Mouse (Mus musculus) midbrain, embryonic 13.5 days (tissue): ENCODE measurements around the gene Gpsm1. TPM values are rescaled to one million over a fixed set of nuclear protein-coding genes. Genes with fewer than 3 reads are reported as not detected.
"Not testable (repeated sequence)": the region's sequence is repeated elsewhere in the genome, so short reads cannot be mapped to it uniquely, and the experiment has no call there.

Source experiments
- ATAC-seq: fragments of 200-750 bp; cut with Nextera tagmentation; 2 replicates; pipeline ENCODE4 v1.8.0; 2017; ENCODE audit warnings: mild to moderate bottlenecking, moderate TSS enrichment, moderate library complexity
- H3K27ac ChIP-seq: fragments of 300-500 bp; sonication (generic); 2 replicates; pipeline ENCODE4 v1.5.1; 2015; ENCODE audit warnings: inconsistent platforms, mild to moderate bottlenecking, moderate library complexity
- H3K27me3 ChIP-seq: fragments of 300-500 bp; sonication (generic); 2 replicates; pipeline ENCODE4 v1.6.1; 2015; ENCODE audit warnings: mild to moderate bottlenecking, inconsistent platforms
- H3K36me3 ChIP-seq: fragments of 300-500 bp; sonication (generic); 2 replicates; pipeline ENCODE4 v1.6.1; 2015; ENCODE audit warnings: mild to moderate bottlenecking, inconsistent platforms
- H3K4me1 ChIP-seq: fragments of 300-500 bp; sonication (generic); replicated peaks from 2 replicates; pipeline ENCODE4 v1.6.1; 2015; ENCODE audit warnings: inconsistent platforms
- H3K4me2 ChIP-seq: fragments of 300-500 bp; sonication (generic); replicated peaks from 2 replicates; pipeline ENCODE4 v1.6.1; 2015; ENCODE audit warnings: moderate library complexity, mild to moderate bottlenecking, inconsistent platforms
- H3K4me3 ChIP-seq: fragments of 300-500 bp; sonication (generic); replicated peaks from 2 replicates; pipeline ENCODE4 v1.5.1; 2015; ENCODE audit warnings: mild to moderate bottlenecking, inconsistent platforms
- H3K9ac ChIP-seq: fragments of 300-500 bp; sonication (generic); replicated peaks from 2 replicates; pipeline ENCODE4 v1.6.1; 2015; ENCODE audit warnings: mild to moderate bottlenecking, inconsistent platforms
- H3K9me3 ChIP-seq: fragments of 300-500 bp; sonication (generic); 2 replicates; pipeline ENCODE4 v1.6.1; 2016; ENCODE audit warnings: mild to moderate bottlenecking, inconsistent platforms
- WGBS: fragments of 180-500 bp; shearing (Covaris S2); methylation state at CpG from one replicate; pipeline ENCODE4 v1.1.7; 2015; 5-methylcytosine and 5-hydroxymethylcytosine counted together
- polyA plus RNA-seq: library from polyadenylated mRNA; unstranded; fragments of >200 nt; fragmentation: Nextera tagmentation; extraction: Ambion mirVana; gene quantifications from 2 replicates; pipeline ENCODE4 v1.2.1, GENCODE M21; 2015

Gene Gpsm1
- polyA plus RNA-seq, 1 experiment from 2014 or later: 162 TPM

- Histone ChIP-seq H3K9me3 (no peaks in the 10 kb centered on the region), H3K27ac (no peak overlapping the region), H3K27me3 (no peaks in the 10 kb centered on the region), H3K4me3 (no peak overlapping the region), H3K36me3 (peaks cover 55% of the 10 kb centered on the region), H3K4me2 (no peak overlapping the region), H3K9ac (no peak overlapping the region), H3K4me1 (no peaks in the 10 kb centered on the region)
- WGBS: 92% methylated on average over 5 of the region's 5 CpGs
- ATAC-seq: no peak
These were observed 47.7 kb downstream of the Gpsm1 start for GRCm38 (mm10) chr2:26362991-26363390.

- no peak for ATAC-seq
- no peak overlapping the region for H3K9ac ChIP-seq
- H3K4me1 ChIP-seq: no peaks in the 10 kb centered on the region
- H3K4me3 ChIP-seq: no peak overlapping the region
- no peak overlapping the region for H3K27ac ChIP-seq
- H3K9me3 ChIP-seq: no peaks in the 10 kb centered on the region
- 90% methylated on average over 5 of the region's 5 CpGs for WGBS
- no peaks in the 10 kb centered on the region for H3K27me3 ChIP-seq
- peaks cover 60% of the 10 kb centered on the region for H3K36me3 ChIP-seq
- H3K4me2 ChIP-seq: no peak overlapping the region
These were observed 48.2 kb downstream of the Gpsm1 start for GRCm38 (mm10) chr2:26363481-26363880.

GRCm38 (mm10) chr2:26364738-26365465, 49.6 kb downstream of the Gpsm1 start:
- Histone ChIP-seq H3K9me3 (no peaks in the 10 kb centered on the region), H3K4me3 (no peak overlapping the region), H3K27ac (no peak overlapping the region), H3K4me1 (no peaks in the 10 kb centered on the region), H3K36me3 (peaks cover 74% of the 10 kb centered on the region), H3K4me2 (no peak overlapping the region), H3K27me3 (no peaks in the 10 kb centered on the region), H3K9ac (no peak overlapping the region)
- WGBS: 89% methylated on average over 10 of the region's 10 CpGs
- no peak for ATAC-seq

GRCm38 (mm10) chr2:26367911-26368310, 52.6 kb downstream of the Gpsm1 start:
- no peak overlapping the region for H3K9ac ChIP-seq
- H3K36me3 ChIP-seq: peaks cover 97% of the 10 kb centered on the region
- WGBS: 95% methylated on average over 6 of the region's 6 CpGs
- H3K9me3 ChIP-seq: no peaks in the 10 kb centered on the region
- no peak for ATAC-seq
- H3K4me2 ChIP-seq: no peak overlapping the region
- no peak overlapping the region for H3K27ac ChIP-seq
- no peaks in the 10 kb centered on the region for H3K4me1 ChIP-seq
- no peak overlapping the region for H3K4me3 ChIP-seq
- no peaks in the 10 kb centered on the region for H3K27me3 ChIP-seq

GRCm38 (mm10) chr2:26368572-26368971, 53.3 kb downstream of the Gpsm1 start:
- Histone ChIP-seq H3K9me3 (no peaks in the 10 kb centered on the region), H3K9ac (no peak overlapping the region), H3K27ac (no peak overlapping the region), H3K36me3 (peaks cover 97% of the 10 kb centered on the region), H3K27me3 (no peaks in the 10 kb centered on the region), H3K4me3 (no peak overlapping the region), H3K4me1 (no peaks in the 10 kb centered on the region), H3K4me2 (no peak overlapping the region)
- 91% methylated on average over 1 of the region's 1 CpGs for WGBS
- ATAC-seq: no peak

GRCm38 (mm10) chr2:26372396-26372795, 57.1 kb downstream of the Gpsm1 start:
- Histone ChIP-seq H3K4me1 (no peaks in the 10 kb centered on the region), H3K4me3 (no peak overlapping the region), H3K36me3 (peaks cover 97% of the 10 kb centered on the region), H3K27me3 (no peaks in the 10 kb centered on the region), H3K4me2 (no peak overlapping the region), H3K27ac (no peak overlapping the region), H3K9ac (no peak overlapping the region; the same call in 1 of the 2 replicates), H3K9me3 (no peaks in the 10 kb centered on the region)
- no peak for ATAC-seq
- 95% methylated on average over 8 of the region's 8 CpGs for WGBS

GRCm38 (mm10) chr2:26380131-26380771, 64.9 kb downstream of the Gpsm1 start, which contains the start of gene Snapc4:
Gene Snapc4 (minus strand): TSS chr2:26380653.
- peak within 1 kb of the TSS; percentile 89 for H3K9ac ChIP-seq
- WGBS: under 1% methylated on average over 38 of the region's 38 CpGs
- H3K27ac ChIP-seq: peak within 1 kb of the TSS; percentile 61; the same call in 1 of the 2 replicates

GRCm38 (mm10) chr2:26380871-26381270, 65.6 kb downstream of the Gpsm1 start:
- peak; percentile 28; the same call in 1 of the 2 replicates for ATAC-seq
- Histone ChIP-seq H3K9ac (peak overlapping the region; percentile 89), H3K36me3 (peaks cover 71% of the 10 kb centered on the region), H3K4me3 (peak overlapping the region; percentile 81), H3K4me2 (peak overlapping the region; percentile 93), H3K4me1 (peaks cover 22% of the 10 kb centered on the region)
- not testable (repeated sequence) for H3K9me3 ChIP-seq, H3K27me3 ChIP-seq, H3K27ac ChIP-seq
- WGBS: 29% methylated on average over 6 of the region's 6 CpGs

More at GRCm38 (mm10) chr2:26380131-26380771, 64.9 kb downstream of the Gpsm1 start, which contains the start of gene Snapc4:
- Histone ChIP-seq H3K4me3 (peak within 1 kb of the TSS; percentile 81), H3K9me3 (no peaks in the 10 kb centered on the region), H3K4me2 (peak within 1 kb of the TSS; percentile 93), H3K4me1 (peaks cover 22% of the 10 kb centered on the region), H3K27me3 (no peaks in the 10 kb centered on the region), H3K36me3 (peaks cover 71% of the 10 kb centered on the region)
- peak; percentile 99 for ATAC-seq

GRCm38 (mm10) chr2:26387713-26388112, 72.4 kb downstream of the Gpsm1 start:
- peaks cover 75% of the 10 kb centered on the region for H3K36me3 ChIP-seq
- H3K4me2 ChIP-seq: peak overlapping the region; percentile 97
- no peak for ATAC-seq
- no peaks in the 10 kb centered on the region for H3K9me3 ChIP-seq
- no peaks in the 10 kb centered on the region for H3K27me3 ChIP-seq
- no peak overlapping the region for H3K27ac ChIP-seq
- peak overlapping the region; percentile 98 for H3K4me3 ChIP-seq
- H3K4me1 ChIP-seq: peaks cover 24% of the 10 kb centered on the region
- H3K9ac ChIP-seq: peak overlapping the region; percentile 96; the same call in 1 of the 2 replicates
- WGBS: 95% methylated on average over 3 of the region's 3 CpGs

GRCm38 (mm10) chr2:26388682-26389153, 73.4 kb downstream of the Gpsm1 start:
- peak; percentile 73 for ATAC-seq
- Histone ChIP-seq H3K4me2 (peak overlapping the region; percentile 97), H3K9me3 (no peaks in the 10 kb centered on the region), H3K27ac (peak overlapping the region; percentile 75), H3K36me3 (peaks cover 75% of the 10 kb centered on the region), H3K4me1 (peaks cover 24% of the 10 kb centered on the region), H3K27me3 (no peaks in the 10 kb centered on the region), H3K9ac (peak overlapping the region; percentile 96), H3K4me3 (peak overlapping the region; percentile 98)
- under 1% methylated on average over 40 of the region's 45 CpGs for WGBS

GRCm38 (mm10) chr2:26389154-26389690, 73.9 kb downstream of the Gpsm1 start, which contains the start of the genes Entr1 and Pmpca:
Gene Entr1 (minus strand): TSS chr2:26389316.
Gene Pmpca (plus strand): TSS chr2:26389339.
- peaks cover 24% of the 10 kb centered on the region for H3K4me1 ChIP-seq
- peaks cover 75% of the 10 kb centered on the region for H3K36me3 ChIP-seq
- peak within 1 kb of the TSS; percentile 75 for H3K27ac ChIP-seq
- ATAC-seq: peak; percentile 95
- H3K9me3 ChIP-seq: no peaks in the 10 kb centered on the region
- H3K4me2 ChIP-seq: peak within 1 kb of the TSS; percentile 97
- H3K9ac ChIP-seq: peak within 1 kb of the TSS; percentile 96
- H3K4me3 ChIP-seq: peak within 1 kb of the TSS; percentile 98
- H3K27me3 ChIP-seq: no peaks in the 10 kb centered on the region
- WGBS: under 1% methylated on average over 59 of the region's 60 CpGs

GRCm38 (mm10) chr2:26390954-26391353, 75.6 kb downstream of the Gpsm1 start:
- H3K4me3 ChIP-seq: no peak overlapping the region
- ATAC-seq: no peak
- H3K9me3 ChIP-seq: no peaks in the 10 kb centered on the region
- no peak overlapping the region for H3K4me2 ChIP-seq
- WGBS: 92% methylated on average over 3 of the region's 3 CpGs
- peaks cover 24% of the 10 kb centered on the region for H3K4me1 ChIP-seq
- H3K9ac ChIP-seq: no peak overlapping the region
- no peaks in the 10 kb centered on the region for H3K27me3 ChIP-seq
- peaks cover 75% of the 10 kb centered on the region for H3K36me3 ChIP-seq
- no peak overlapping the region for H3K27ac ChIP-seq
